Mouse (Mus musculus) lung, postnatal 0 days (tissue): ENCODE results near the gene Scin. TPM values are rescaled to one million over a fixed set of nuclear protein-coding genes. Genes with fewer than 3 reads are reported as not detected.

Experiments used
- ATAC-seq: fragments of 200-750 bp; cut with Nextera tagmentation; 2 replicates; pipeline ENCODE4 v1.8.0; 2017; ENCODE audit warnings: moderate library complexity
- DNase-seq: peaks from one replicate; pipeline ENCODE4 v3.0.0-alpha.2; 2016; ENCODE audit warnings: low spot score
- H3K27ac ChIP-seq: fragments of 300-500 bp; sonication (generic); 2 replicates; pipeline ENCODE4 v1.5.1; 2014; ENCODE audit warnings: antibody characterized with exemption, mild to moderate bottlenecking, low read length, mixed read lengths
- H3K27me3 ChIP-seq: fragments of 300-500 bp; sonication (generic); replicated peaks from 2 replicates; pipeline ENCODE4 v1.6.1; 2014; ENCODE audit warnings: low read length, mixed read lengths; ENCODE audit not compliant: insufficient read depth
- H3K36me3 ChIP-seq: fragments of 300-500 bp; sonication (generic); 2 replicates; pipeline ENCODE4 v1.6.1; 2014; ENCODE audit warnings: low read length, mixed read lengths; ENCODE audit not compliant: insufficient read depth
- H3K4me1 ChIP-seq: fragments of 300-500 bp; sonication (generic); 2 replicates; pipeline ENCODE4 v1.6.1; 2014; ENCODE audit warnings: antibody characterized with exemption, low read depth, low read length, mixed read lengths; ENCODE audit not compliant: insufficient read depth
- H3K4me2 ChIP-seq: fragments of 300-500 bp; sonication (generic); replicated peaks from 2 replicates; pipeline ENCODE4 v1.6.1; 2014; ENCODE audit warnings: low read depth, mild to moderate bottlenecking, low read length, moderate library complexity, mixed read lengths
- H3K4me3 ChIP-seq: fragments of 300-500 bp; sonication (generic); 2 replicates; pipeline ENCODE4 v1.5.1; 2014; ENCODE audit warnings: low read depth, low read length
- H3K9ac ChIP-seq: fragments of 300-500 bp; sonication (generic); replicated peaks from 2 replicates; pipeline ENCODE4 v1.6.1; 2014; ENCODE audit warnings: low read depth, mild to moderate bottlenecking
- H3K9me3 ChIP-seq: fragments of 300-500 bp; sonication (generic); 2 replicates; pipeline ENCODE4 v1.6.1; 2016; ENCODE audit warnings: low read length, mixed read lengths
- CTCF ChIP-seq: IDR thresholded peaks from 2 replicates; pipeline ENCODE4 v1.5.1; 2016; ENCODE audit warnings: antibody characterized with exemption, mild to moderate bottlenecking
- EP300 ChIP-seq: IDR thresholded peaks from 2 replicates; pipeline ENCODE4 v1.6.1; 2016; ENCODE audit warnings: antibody characterized with exemption, mild to moderate bottlenecking, control low read depth
- WGBS: fragments of 180-500 bp; shearing (Covaris S2); extraction: QIAGEN DNeasy Blood & Tissue Kit; methylation state at CpG from one replicate; pipeline ENCODE4 v1.1.7; 2014; 5-methylcytosine and 5-hydroxymethylcytosine counted together
- polyA plus RNA-seq: library from polyadenylated mRNA; unstranded; fragments of >200 nt; fragmentation: Nextera tagmentation; extraction: Ambion mirVana; gene quantifications from 2 replicates; pipeline ENCODE4 v1.2.1, GENCODE M21; 2015

Scin gene
- polyA plus RNA-seq, 1 experiment from 2014 or later, result 0.51 TPM

DNA sequence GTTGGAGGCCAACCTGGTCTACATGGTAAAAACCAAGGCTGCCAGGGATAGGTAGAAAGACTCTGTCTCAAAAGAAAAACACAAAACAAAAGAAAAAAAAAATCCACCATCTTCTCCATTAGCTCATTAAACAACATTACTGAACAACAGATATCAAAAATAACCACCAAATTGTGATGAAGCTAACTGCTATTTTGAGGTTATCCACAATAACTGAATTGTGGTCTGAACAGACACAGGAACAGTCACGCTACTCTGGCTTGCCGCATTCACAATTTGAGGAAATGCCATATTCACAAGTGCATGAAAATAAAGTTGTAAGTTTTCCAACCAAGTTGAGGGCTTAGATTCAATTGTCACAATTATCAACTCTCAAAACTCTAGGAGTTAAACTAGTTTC is 31.7 kb downstream of the Scin start:
- no peak overlapping the region for H3K4me2 ChIP-seq
- H3K4me1 ChIP-seq, result no peaks in the 10 kb centered on the region
- H3K4me3 ChIP-seq, result no peak overlapping the region
- H3K9me3 ChIP-seq, result no peaks in the 10 kb centered on the region
- DNase-seq, result no peak
- no peak for ATAC-seq
- H3K36me3 ChIP-seq, result no peaks in the 10 kb centered on the region
- no peaks in the 10 kb centered on the region for H3K27me3 ChIP-seq
- WGBS, result 94% methylated on average over 2 of the region's 2 CpGs
- no peak for TF ChIP-seq CTCF
- no peak for TF ChIP-seq EP300
- no peak overlapping the region for H3K27ac ChIP-seq
- H3K9ac ChIP-seq, result no peak overlapping the region

DNA sequence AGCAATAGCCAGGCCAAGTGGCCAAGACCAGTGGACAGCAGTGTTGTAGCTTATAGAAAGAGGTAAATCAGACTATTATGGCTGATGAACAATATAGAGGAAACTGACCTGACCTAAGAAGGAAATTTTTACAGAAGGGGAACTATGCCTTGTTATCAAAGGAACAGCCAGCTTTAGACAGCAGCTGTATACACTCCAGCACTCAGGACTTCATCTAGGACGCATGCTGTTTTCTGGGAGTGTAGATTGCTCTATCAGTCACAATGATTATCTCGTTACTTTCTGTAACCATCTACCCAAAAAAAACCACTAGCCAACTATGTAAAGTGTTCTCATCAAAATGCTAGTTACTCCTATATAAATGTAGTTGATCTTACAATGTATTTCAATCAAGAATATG is 34.6 kb downstream of the Scin start:
- no peaks in the 10 kb centered on the region for H3K4me1 ChIP-seq
- 74% methylated on average over 2 of the region's 2 CpGs for WGBS

DNA sequence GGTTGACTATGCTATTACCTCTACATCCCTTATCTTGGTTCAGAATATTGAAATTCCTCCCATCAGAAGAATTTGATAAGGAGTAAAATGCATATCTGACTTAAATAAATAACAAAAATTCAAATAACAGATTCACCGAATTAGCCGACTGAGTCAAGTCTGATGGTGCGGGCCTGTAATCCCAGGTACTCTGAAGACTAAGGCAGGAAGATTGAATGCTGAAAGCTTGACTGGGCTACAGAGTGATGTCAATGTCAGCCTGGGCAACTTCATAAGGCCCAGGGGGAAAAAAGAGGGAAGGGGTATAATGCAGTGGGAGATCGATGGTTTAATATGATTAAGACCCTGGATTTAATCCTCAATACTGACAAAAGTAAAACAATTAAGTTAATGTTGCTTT is 36.6 kb downstream of the Scin start:
- Histone ChIP-seq H3K27ac (no peak overlapping the region), H3K4me2 (no peak overlapping the region), H3K4me3 (no peak overlapping the region), H3K36me3 (no peaks in the 10 kb centered on the region), H3K4me1 (no peaks in the 10 kb centered on the region), H3K27me3 (no peaks in the 10 kb centered on the region), H3K9ac (no peak overlapping the region), H3K9me3 (no peaks in the 10 kb centered on the region)
- DNase-seq, result no peak
- TF ChIP-seq EP300 (no peak), CTCF (no peak)
- WGBS, result 89% methylated on average over 4 of the region's 4 CpGs
- ATAC-seq, result no peak

More for the DNA sequence above, 34.6 kb downstream of the Scin start:
- H3K27ac ChIP-seq, result no peak overlapping the region
- H3K36me3 ChIP-seq, result no peaks in the 10 kb centered on the region
- H3K4me2 ChIP-seq, result no peak overlapping the region
- H3K27me3 ChIP-seq, result no peaks in the 10 kb centered on the region
- H3K9me3 ChIP-seq, result no peaks in the 10 kb centered on the region
- TF ChIP-seq EP300 (no peak), CTCF (no peak)
- ATAC-seq (no peak), DNase-seq (no peak)
- no peak overlapping the region for H3K9ac ChIP-seq
- H3K4me3 ChIP-seq, result no peak overlapping the region

DNA sequence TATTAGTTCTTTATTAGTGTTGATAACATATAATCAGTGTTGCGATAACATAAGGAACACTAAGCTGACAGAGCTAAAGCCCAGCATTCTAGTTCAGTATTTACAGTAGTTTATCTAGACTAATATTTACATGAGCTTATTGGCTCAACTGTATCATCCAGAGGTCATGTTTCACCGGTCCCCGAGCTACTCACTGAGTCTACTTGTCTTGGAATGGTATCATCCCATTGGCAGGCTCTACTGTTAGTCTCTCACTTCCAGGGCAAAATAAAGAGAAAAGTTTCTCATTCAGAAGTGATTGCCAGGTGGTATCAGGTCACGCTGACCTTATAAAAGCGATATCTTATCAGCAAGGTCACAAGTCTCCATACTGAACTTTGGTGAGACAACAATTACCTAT is 37.0 kb downstream of the Scin start:
- H3K36me3 ChIP-seq, result no peaks in the 10 kb centered on the region
- WGBS, result 76% methylated on average over 5 of the region's 5 CpGs
- H3K9ac ChIP-seq, result no peak overlapping the region
- no peak overlapping the region for H3K4me3 ChIP-seq
- H3K4me2 ChIP-seq, result no peak overlapping the region
- H3K27ac ChIP-seq, result no peak overlapping the region
- DNase-seq (no peak), ATAC-seq (no peak)
- TF ChIP-seq CTCF (no peak), EP300 (no peak)
- no peaks in the 10 kb centered on the region for H3K9me3 ChIP-seq
- H3K27me3 ChIP-seq, result no peaks in the 10 kb centered on the region
- H3K4me1 ChIP-seq, result no peaks in the 10 kb centered on the region

DNA sequence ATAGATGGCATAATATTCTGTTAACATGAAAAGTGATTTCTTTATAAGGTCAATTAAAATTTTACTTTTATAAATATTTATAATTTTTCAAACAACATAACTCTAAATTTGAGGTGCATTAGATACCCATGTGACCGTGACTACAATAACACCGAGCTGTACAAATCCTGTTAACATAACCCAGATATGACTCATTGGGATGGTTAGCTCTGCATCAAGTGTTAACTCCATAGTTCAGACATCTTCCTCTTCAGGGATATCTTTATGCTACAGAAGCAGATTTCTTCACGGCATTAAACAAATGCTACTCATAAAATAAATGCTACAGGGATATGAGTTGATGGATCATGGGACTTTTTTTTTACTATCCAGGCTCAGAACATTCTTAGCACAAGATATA is 37.6 kb downstream of the Scin start:
- H3K4me1 ChIP-seq, result no peaks in the 10 kb centered on the region
- DNase-seq, result no peak
- WGBS, result 74% methylated on average over 3 of the region's 3 CpGs

DNA sequence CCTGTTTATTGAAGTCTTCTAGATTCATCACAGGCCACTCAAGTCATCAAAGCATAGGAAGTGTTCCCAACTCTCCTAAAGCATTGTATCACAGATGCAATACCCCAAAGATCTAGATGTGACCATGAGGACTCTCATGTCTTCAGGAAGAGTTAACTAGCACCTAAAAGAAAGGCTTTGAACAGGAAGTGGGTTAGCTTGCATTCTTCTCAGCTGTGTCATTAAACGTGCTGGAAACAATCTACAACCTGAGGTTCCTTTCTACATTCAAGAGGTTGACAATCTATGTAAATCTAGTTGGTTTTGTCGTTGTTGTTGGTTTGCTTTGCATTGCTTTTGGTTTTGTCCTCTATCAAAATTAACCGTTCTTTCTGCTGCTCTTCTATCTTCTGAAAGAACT is 44.0 kb downstream of the Scin start:
- DNase-seq, result no peak
- Histone ChIP-seq H3K4me1 (no peaks in the 10 kb centered on the region), H3K27ac (no peak overlapping the region), H3K4me3 (no peak overlapping the region), H3K36me3 (no peaks in the 10 kb centered on the region), H3K4me2 (no peak overlapping the region), H3K9ac (no peak overlapping the region), H3K27me3 (no peaks in the 10 kb centered on the region), H3K9me3 (no peaks in the 10 kb centered on the region)
- no peak for ATAC-seq
- TF ChIP-seq CTCF, result no peak
- TF ChIP-seq EP300, result no peak
- 55% methylated on average over 3 of the region's 3 CpGs for WGBS

More for the DNA sequence above, 37.6 kb downstream of the Scin start:
- no peak overlapping the region for H3K27ac ChIP-seq
- no peak for TF ChIP-seq EP300
- no peak for TF ChIP-seq CTCF
- no peaks in the 10 kb centered on the region for H3K9me3 ChIP-seq
- H3K36me3 ChIP-seq, result no peaks in the 10 kb centered on the region
- H3K9ac ChIP-seq, result no peak overlapping the region
- ATAC-seq, result no peak
- H3K27me3 ChIP-seq, result no peaks in the 10 kb centered on the region
- no peak overlapping the region for H3K4me3 ChIP-seq
- H3K4me2 ChIP-seq, result no peak overlapping the region

DNA sequence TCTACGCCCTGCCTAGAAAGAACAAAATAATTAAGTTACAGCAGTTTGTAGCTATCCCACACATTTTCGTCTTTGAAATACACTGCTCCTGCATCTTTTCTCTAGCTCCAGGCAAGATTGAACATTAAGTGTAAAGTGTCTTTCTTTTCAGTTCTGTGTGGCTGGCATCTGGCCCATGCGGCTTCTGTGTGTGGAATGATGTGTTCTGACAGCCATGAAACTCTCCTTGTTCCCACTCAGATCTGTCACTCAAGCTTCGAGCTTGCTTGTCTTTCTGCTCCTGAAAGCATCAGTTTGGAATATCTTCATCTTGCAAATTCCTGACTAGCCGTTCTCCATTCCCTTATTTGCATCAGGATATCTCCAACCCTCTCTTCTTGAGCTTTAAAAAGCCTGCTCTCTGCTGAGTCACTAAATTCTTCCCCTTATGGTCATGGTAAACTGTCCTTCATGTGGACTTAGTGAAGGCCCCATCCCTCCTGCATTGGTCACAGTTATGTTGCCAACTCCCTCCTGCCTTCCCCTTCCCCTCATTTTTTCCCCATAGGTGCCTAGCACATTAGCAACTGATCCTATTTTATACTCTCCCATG is 48.2 kb downstream of the Scin start:
- Histone ChIP-seq H3K36me3 (no peaks in the 10 kb centered on the region), H3K9ac (no peak overlapping the region), H3K4me3 (no peak overlapping the region), H3K27me3 (no peaks in the 10 kb centered on the region), H3K4me1 (no peaks in the 10 kb centered on the region), H3K9me3 (no peaks in the 10 kb centered on the region), H3K4me2 (no peak overlapping the region), H3K27ac (no peak overlapping the region)
- no peak for TF ChIP-seq CTCF
- TF ChIP-seq EP300, result no peak
- DNase-seq (no peak), ATAC-seq (no peak)
- WGBS, result 59% methylated on average over 5 of the region's 5 CpGs
